Mouse (Mus musculus) gonadal fat pad, adult 2 months (tissue): ENCODE measurements around the gene Rbm26. TPM values are rescaled to one million over a fixed set of nuclear protein-coding genes. Genes with fewer than 3 reads are reported as not detected.
A peak's percentile ranks its signal among the peaks of the same experiment; 100 is the strongest.

Experiments
- DNase-seq: peaks from one replicate; pipeline ENCODE4 v3.0.0-alpha.2; 2012; ENCODE audit warnings: low read depth
- polyA plus RNA-seq: library from polyadenylated mRNA; depleted of rRNA; stranded (reverse); fragments of >200 nt; gene quantifications from 2 replicates; pipeline ENCODE4 v1.2.3, GENCODE M21; 2012; rRNA removed

The Rbm26 gene
- polyA plus RNA-seq = 16.3 and 23.2 TPM in 2 replicates

DNA sequence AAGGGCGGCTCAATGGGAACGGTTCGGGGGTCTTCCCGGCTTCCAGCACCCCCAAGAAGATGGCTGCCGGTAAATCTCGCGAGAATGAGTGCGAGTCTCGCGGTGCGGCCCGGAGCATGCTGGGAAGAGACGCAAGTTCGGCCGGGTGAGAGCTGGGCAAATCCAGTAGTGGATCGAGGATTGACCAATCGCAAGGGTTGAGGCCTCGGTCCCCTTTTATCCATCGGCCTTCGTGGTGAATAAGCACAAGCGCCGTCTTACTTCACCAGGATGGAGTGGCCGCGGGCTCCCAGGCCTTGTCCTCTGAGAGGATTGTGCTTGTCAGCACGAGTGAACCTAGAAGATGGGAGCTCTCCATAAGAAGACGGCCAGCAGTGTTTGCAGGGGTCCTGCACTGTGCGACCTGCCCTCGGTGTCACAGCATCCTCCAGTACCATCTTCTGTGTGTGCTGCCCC is at the start of gene Rbm26:
Gene Rbm26 (minus strand): TSS at position 90 of the 456 bp plus-strand sequence.
- DNase-seq = peak; percentile 52

- no peak for DNase-seq
Measured at GRCm38 (mm10) chr14:105225790-105226189, 48.7 kb upstream of the Rbm26 start.

- DNase-seq = no peak
Measured at GRCm38 (mm10) chr14:105222240-105222639, 45.1 kb upstream of the Rbm26 start.

DNA sequence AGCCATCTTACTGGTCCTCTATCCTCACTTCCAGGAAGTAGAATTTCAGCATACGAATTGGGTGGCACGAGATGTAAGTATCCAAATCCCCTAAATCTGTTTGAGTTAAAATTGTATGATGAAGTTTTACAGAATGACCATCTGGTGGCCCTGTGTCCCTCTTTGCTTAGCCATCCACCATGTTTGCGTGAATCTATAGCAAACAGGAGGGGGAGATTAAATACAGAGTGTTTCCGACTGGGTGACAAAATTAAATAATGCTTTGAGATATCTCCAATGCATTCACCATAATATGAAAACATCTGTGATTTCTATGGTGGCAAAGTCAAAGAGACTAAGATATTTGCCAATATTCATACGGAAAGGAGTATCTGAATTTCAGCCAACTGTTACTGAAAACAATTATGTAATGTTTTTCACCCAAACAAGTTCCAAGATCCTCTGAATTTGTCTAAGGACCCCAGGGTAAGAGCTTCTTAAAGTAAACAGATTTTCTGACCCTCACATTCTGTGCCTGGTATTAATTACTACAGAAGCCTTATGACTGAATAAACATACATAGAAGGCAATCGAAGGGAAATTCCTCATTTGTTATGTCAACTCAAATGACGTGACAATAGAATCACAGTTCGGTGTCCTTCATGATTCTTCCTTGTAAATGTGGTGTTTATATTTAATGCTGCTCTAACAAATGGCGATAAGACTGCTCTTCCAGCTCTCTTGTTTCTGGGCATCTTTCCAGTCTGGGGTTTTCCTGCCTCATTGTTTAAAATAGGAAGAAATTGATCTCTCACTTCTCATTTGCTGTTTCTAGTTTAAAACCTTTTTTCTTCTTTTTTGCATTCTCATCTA is 42.6 kb upstream of the Rbm26 start:
- no peak for DNase-seq

GRCm38 (mm10) chr14:105198401-105198800 is 21.3 kb upstream of the Rbm26 start:
- DNase-seq = no peak

DNA sequence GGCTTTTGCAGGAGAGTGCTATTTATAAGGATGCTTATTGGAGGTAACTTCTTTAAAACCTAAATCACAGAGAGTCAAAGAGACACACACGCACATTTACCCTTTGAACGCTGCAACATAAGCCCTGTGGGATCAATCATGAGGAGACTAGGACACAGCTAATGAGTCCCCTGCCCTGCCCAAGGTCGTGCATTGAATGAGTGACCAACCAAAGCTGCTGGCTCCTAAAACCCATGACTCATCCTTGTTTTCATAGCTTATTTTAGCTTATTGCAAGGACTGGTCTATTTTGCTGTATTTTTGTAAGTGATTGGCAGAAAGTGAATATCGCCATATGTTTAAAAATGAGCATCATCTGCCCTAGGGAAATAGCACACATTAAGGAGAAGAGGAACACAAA is 17.6 kb upstream of the Rbm26 start:
- DNase-seq = no peak

DNA sequence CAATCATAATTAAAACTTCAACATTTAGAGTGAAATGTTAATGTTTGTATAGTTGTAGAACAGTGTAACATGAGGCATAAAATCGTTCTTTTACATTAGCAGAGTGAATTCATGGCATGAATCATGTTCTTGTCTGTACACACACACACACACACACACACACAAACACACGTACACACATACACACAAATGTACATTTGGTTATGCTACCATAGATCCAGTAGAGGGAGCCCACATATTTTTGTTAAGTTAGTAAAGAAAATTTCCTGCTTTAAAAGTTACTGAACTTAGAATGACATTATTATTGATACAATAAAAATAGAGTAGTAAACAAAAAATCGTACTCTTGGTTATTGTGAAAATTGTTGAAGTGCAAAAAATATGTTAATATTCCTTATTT is 7.7 kb upstream of the Rbm26 start:
- no peak for DNase-seq

- DNase-seq = no peak
Measured at GRCm38 (mm10) chr14:105182786-105183185, 5.7 kb upstream of the Rbm26 start.

- no peak for DNase-seq
Measured at GRCm38 (mm10) chr14:105179733-105180132, 2.6 kb upstream of the Rbm26 start.

- no peak for DNase-seq
Measured at GRCm38 (mm10) chr14:105178996-105179395, 1.9 kb upstream of the Rbm26 start.

DNA sequence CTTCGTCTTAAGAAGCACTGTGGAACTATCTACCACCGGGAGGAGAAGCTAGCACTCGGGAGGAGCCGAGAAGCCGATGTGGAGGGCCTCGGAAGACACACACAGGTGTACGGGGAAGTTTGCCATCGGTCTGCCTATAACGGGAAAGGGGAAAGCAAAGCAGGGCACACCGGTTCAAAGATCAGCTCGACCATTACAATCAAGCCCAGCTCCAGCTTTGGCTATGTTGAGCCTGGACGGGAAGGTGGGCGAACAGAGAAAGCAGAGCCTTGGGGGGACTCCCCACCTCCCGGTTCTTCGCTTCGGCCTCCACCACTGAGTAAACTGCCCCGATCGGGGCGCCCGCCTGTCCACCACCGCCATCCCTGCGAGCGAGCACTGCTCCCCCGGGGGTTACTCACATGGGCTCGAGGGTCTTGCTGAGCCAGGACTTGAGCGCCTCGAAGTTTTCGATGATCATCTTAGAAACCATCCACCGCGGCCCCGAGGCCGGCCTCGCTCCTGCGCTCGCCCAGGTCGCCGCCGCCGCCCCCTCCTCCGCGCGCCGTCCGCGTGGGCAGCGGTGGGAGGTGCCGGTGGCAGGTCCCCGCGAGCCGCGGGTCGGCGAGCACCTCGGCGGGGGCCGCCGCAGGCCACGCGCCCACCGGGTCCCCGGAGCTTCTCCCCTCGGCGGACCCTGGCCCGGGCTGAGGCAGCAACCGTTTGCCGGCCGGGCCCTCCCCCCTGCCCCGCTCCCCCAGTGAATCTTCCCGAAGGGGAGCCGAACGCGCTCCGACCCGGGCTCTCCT is 552 bp downstream of the Rbm26 start:
- no peak for DNase-seq

DNA sequence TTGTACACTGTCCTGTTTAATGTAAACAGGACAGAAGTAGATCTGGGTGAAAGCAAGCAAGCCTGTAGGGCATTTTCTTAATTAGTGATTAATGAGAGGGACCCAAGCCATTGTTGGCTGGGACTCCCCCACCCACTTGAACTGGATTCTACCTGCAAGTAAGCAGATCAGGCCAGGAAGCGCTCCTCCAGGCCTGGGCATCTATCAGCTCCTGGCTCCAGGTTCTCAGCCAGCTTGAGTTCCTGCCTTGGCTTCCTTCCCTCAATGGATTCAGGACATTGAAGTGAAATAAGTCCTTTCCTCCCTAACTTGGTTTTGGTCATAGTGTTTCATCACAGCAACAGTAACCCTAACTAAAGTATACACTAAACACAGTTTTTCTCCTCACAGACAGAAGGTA is 9.9 kb downstream of the Rbm26 start:
- DNase-seq = peak; percentile 34

DNA sequence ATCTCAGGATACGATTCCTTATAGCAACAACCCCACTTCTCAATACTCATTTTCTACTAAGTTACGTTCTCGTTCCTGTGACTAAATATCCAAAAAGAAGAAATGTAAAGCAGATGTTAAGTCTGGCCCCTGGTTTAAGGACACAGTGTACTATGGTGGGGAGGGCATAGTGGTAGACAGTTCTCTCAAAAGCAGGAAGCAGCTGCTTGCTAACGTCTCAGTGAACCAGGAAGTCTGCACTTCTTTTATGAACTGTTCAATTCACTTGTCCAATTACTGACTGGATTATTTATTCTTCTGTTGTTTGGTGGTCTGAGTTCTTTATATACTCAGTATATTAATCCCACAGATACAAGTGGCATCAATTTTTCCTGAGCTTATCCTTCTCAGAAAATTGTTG is 12.3 kb downstream of the Rbm26 start:
- no peak for DNase-seq

DNA sequence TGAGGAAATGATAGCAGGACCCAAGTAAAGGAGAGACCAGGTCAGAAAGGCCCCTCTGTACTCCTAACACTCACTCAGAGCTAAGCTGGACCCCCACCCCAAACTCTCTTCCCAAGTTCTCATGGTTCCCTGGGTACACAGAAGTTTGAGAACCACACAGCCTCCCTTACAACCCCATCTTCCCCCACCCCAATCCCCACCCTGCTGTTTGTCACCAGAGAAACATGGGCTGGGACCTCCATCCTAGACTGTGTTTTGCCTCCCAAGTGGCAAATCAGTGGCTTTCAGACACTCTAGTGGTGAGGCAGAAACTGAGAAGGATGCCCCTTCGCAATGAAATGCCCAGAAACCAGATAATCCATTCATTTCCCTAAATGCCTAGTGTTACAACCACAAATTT is 15.8 kb downstream of the Rbm26 start:
- no peak for DNase-seq

GRCm38 (mm10) chr14:105158526-105158925 is 18.6 kb downstream of the Rbm26 start:
- no peak for DNase-seq

GRCm38 (mm10) chr14:105134076-105134475 is 43.1 kb downstream of the Rbm26 start:
- no peak for DNase-seq

DNA sequence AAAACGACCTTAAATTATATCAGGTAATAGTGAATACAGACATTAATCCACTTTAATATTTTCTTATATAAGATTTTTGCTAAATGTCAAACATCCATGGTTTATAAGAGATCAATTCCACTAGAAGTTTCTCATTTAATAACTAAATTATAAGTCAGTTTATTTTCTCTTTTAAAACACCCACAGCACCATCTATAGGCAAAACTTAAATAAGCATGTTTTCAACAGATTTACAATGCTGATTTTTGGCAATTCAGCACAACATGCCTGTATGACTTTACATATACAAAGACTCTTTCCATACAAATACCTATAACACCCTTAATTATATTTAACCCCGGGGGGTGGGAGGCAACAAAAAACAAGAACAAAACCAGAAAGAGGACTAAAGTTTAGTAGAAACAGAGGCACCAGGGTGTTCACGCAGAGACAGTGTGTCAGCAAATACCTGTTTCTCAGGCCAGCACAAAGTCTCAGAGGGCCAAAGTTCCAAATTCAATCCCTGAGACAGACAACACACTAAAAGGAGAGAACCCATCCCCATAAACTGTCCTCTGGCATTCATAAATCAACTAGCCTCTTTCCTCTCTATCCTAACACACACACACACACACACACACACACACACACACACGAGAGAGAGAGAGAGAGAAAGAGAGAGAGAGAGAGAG is 49.3 kb downstream of the Rbm26 start:
- no peak for DNase-seq

- DNase-seq = no peak
Measured at GRCm38 (mm10) chr14:105124513-105124912, 52.6 kb downstream of the Rbm26 start.

- DNase-seq = no peak
Measured at GRCm38 (mm10) chr14:105115402-105115801, 61.7 kb downstream of the Rbm26 start.

GRCm38 (mm10) chr14:105106252-105106651 is 70.9 kb downstream of the Rbm26 start:
- no peak for DNase-seq

DNA sequence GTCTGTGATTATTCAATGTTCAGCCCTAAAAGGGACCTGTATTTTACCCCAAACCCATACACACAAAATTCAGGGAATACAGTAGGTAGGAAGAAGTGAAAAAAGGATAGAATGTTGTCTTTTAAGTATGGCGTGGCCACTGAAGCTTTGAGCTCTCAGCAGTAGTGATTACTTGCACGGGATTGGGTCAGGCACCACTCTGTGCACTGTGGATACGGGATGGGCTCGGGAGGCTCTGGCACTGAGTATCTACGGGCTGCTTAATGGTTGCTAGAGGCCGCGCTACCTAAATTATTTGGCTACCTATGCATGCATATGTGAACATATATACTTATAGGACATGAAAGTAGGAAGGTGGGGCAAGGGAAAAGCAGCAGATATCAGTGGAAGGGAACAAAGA is 78.3 kb downstream of the Rbm26 start:
- DNase-seq = no peak

GRCm38 (mm10) chr14:105096221-105096620 is 80.9 kb downstream of the Rbm26 start:
- DNase-seq = no peak
